Mouse (Mus musculus) intestine, embryonic 16.5 days (tissue): Measurements from ENCODE around the gene Dusp7. TPM values are rescaled to one million over a fixed set of nuclear protein-coding genes. Genes with fewer than 3 reads are reported as not detected.

Experiments
- ATAC-seq: fragments of 200-750 bp; cut with Nextera tagmentation; 2 replicates; pipeline ENCODE4 v1.8.0; 2017; ENCODE audit warnings: moderate TSS enrichment, moderate library complexity
- H3K27ac ChIP-seq: fragments of 300-500 bp; sonication (generic); 2 replicates; pipeline ENCODE4 v1.5.1; 2014; ENCODE audit warnings: mild to moderate bottlenecking, low read length
- H3K27me3 ChIP-seq: fragments of 300-500 bp; sonication (generic); replicated peaks from 2 replicates; pipeline ENCODE4 v1.6.1; 2014; ENCODE audit warnings: low read length, control low read depth, mixed read lengths; ENCODE audit not compliant: control insufficient read depth, insufficient read depth
- H3K36me3 ChIP-seq: fragments of 300-500 bp; sonication (generic); 2 replicates; pipeline ENCODE4 v1.6.1; 2014; ENCODE audit warnings: low read length, control low read depth; ENCODE audit not compliant: control insufficient read depth, insufficient read depth
- H3K4me1 ChIP-seq: fragments of 300-500 bp; sonication (generic); 2 replicates; pipeline ENCODE4 v1.6.1; 2014; ENCODE audit warnings: low read length, control low read depth, mixed read lengths; ENCODE audit not compliant: control insufficient read depth, insufficient read depth
- H3K4me2 ChIP-seq: fragments of 300-500 bp; sonication (generic); 2 replicates; pipeline ENCODE4 v1.6.1; 2014; ENCODE audit warnings: low read depth, low read length, control low read depth
- H3K4me3 ChIP-seq: fragments of 300-500 bp; sonication (generic); 2 replicates; pipeline ENCODE4 v1.5.1; 2014; ENCODE audit warnings: mild to moderate bottlenecking, low read length
- H3K9ac ChIP-seq: fragments of 300-500 bp; sonication (generic); 2 replicates; pipeline ENCODE4 v1.6.1; 2014; ENCODE audit warnings: low read depth, low read length
- H3K9me3 ChIP-seq: fragments of 300-500 bp; sonication (generic); 2 replicates; pipeline ENCODE4 v1.6.1; 2016; ENCODE audit warnings: low read length, control low read depth; ENCODE audit not compliant: control insufficient read depth
- WGBS: fragments of 180-500 bp; shearing (Covaris S2); extraction: QIAGEN DNeasy Blood & Tissue Kit; methylation state at CpG from one replicate; pipeline ENCODE4 v1.1.7; 2014; 5-methylcytosine and 5-hydroxymethylcytosine counted together
- polyA plus RNA-seq: library from polyadenylated mRNA; unstranded; fragments of >200 nt; fragmentation: Nextera tagmentation; extraction: Ambion mirVana; gene quantifications from 2 replicates; pipeline ENCODE4 v1.2.1, GENCODE M21; 2015

Gene Dusp7
- polyA plus RNA-seq, 1 experiment from 2014 or later = 6.3 TPM

GRCm38 (mm10) chr9:106371776-106372175 is 3.3 kb downstream of the Dusp7 start:
- Histone ChIP-seq H3K36me3 (peaks cover 12% of the 10 kb centered on the region), H3K27ac (0 out of 2 replicates have a peak overlapping the region, but pooled peaks have one; percentile 35), H3K4me3 (no peak overlapping the region), H3K4me2 (peak overlapping the region; percentile 18), H3K9ac (peak overlapping the region; percentile 14; the same call in 1 of the 2 replicates), H3K9me3 (no peaks in the 10 kb centered on the region), H3K27me3 (no peaks in the 10 kb centered on the region), H3K4me1 (peaks cover 25% of the 10 kb centered on the region)
- 30% methylated on average over 6 of the region's 6 CpGs for WGBS
- ATAC-seq = no peak

DNA sequence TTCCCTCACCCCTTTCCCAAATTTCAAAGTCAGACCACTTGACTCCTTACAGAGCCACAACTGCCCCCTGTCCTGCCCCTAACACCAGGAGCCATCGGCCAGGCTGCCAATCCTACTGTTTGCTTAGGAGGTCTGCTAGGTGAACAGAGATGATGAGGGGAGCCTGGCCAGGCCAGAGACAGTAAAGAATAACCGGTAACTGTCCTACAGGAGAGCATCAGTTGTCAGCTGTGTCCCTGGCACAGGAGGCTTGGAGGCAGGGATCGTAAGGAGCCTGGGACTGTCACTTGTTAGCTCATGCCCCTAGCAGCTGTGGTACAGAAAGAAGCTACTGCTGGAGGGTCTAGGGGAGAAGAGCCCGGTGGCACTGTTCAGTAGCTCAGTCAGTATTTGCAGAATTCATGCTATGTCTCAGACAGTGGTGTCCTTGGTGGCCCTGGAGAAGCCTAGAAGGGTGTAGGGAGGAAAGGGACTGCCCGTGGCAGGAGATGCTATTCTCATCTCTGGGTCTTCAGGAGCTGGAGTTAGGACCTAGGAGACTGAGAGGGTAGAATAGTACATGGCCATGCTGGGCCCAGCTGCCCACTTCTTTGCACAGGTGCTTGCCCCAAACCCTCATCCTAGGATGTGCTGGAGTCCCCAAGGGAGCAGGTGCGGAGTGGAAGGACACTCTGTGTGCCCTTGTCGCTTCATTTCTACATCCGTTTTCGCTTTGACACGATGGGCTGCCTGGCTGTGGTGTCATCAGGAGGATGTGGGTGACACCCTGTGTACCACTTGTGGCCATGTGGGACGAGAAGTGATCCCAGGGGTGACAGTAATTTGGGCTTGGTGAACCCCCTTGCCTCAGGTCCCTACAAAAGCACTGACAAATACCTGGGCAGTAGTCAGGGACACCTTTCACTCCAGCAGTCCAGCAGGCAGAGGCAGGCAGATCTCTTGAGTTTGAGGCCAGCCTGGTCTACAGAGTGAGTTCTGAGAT is 4.3 kb downstream of the Dusp7 start:
- H3K4me2 ChIP-seq = peak overlapping the region; percentile 18; the same call in 1 of the 2 replicates
- no peak overlapping the region for H3K4me3 ChIP-seq
- H3K27me3 ChIP-seq = no peaks in the 10 kb centered on the region
- 89% methylated on average over 11 of the region's 11 CpGs for WGBS
- H3K27ac ChIP-seq = no peak overlapping the region
- peaks cover 19% of the 10 kb centered on the region for H3K4me1 ChIP-seq
- no peak for ATAC-seq
- H3K9ac ChIP-seq = peak overlapping the region; percentile 32; the same call in 1 of the 2 replicates
- no peaks in the 10 kb centered on the region for H3K9me3 ChIP-seq
- H3K36me3 ChIP-seq = peaks cover 15% of the 10 kb centered on the region

DNA sequence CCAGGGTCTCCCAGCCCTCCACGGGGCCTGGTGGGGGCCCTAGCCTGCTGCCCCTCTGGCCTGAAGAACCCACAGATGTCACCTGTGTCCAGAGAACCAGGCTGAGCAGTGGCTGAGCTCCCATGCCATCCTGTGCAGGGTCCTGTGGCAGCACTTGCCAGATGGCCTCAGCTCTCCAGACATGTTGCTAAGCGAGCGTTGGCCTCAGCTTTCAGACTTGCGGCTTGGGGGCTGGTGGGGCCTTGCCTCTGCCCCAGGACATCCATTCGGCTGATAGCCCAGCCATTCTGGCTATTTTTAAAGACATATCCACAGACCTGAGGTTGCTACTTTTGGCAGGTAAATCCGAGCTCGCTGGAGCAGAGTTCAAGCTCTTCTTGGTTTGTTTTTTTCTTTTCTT is 5.5 kb downstream of the Dusp7 start:
- H3K9me3 ChIP-seq = no peaks in the 10 kb centered on the region
- H3K36me3 ChIP-seq = peaks cover 15% of the 10 kb centered on the region
- no peak for ATAC-seq
- no peak overlapping the region for H3K4me2 ChIP-seq
- WGBS = 86% methylated on average over 7 of the region's 7 CpGs
- H3K4me3 ChIP-seq = no peak overlapping the region
- peaks cover 19% of the 10 kb centered on the region for H3K4me1 ChIP-seq
- H3K9ac ChIP-seq = no peak overlapping the region
- H3K27ac ChIP-seq = no peak overlapping the region
- H3K27me3 ChIP-seq = no peaks in the 10 kb centered on the region

- Histone ChIP-seq H3K4me1 (peaks cover 2% of the 10 kb centered on the region), H3K36me3 (peaks cover 15% of the 10 kb centered on the region), H3K27me3 (no peaks in the 10 kb centered on the region), H3K4me3 (no peak overlapping the region), H3K9me3 (no peaks in the 10 kb centered on the region), H3K27ac (no peak overlapping the region), H3K4me2 (no peak overlapping the region), H3K9ac (no peak overlapping the region)
- WGBS = 91% methylated on average over 8 of the region's 8 CpGs
- no peak for ATAC-seq
Observed at GRCm38 (mm10) chr9:106377247-106377646, 8.8 kb downstream of the Dusp7 start.

- Histone ChIP-seq H3K36me3 (peaks cover 12% of the 10 kb centered on the region), H3K27ac (no peak overlapping the region), H3K9ac (no peak overlapping the region), H3K27me3 (no peaks in the 10 kb centered on the region), H3K4me1 (no peaks in the 10 kb centered on the region; the same call in 1 of the 2 replicates), H3K4me3 (no peak overlapping the region), H3K9me3 (no peaks in the 10 kb centered on the region), H3K4me2 (no peak overlapping the region)
- WGBS = 78% methylated on average over 3 of the region's 3 CpGs
- no peak for ATAC-seq
Observed at GRCm38 (mm10) chr9:106378045-106378444, 9.6 kb downstream of the Dusp7 start.

DNA sequence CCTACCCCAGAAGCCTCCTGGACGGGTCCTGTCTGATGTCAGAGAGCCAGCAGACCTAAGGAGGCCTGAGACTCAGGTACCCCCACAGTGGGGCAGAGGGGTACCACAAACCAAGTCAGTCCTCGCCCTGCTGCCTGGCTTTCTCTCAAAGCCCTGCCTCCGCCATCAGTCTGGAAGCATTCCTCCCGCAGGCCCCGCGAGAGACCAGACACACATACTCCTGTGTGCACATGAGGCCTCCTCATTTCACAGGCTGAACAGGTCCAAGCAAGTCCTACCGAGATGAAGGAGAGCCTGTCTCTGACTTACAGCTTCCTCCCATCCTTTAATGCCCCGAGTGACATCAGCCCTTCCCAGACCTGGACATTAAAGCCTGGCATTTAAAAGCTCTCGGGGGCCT is 10.3 kb downstream of the Dusp7 start:
- 69% methylated on average over 9 of the region's 9 CpGs for WGBS
- peaks cover 7% of the 10 kb centered on the region for H3K36me3 ChIP-seq
- H3K27me3 ChIP-seq = no peaks in the 10 kb centered on the region
- H3K4me1 ChIP-seq = no peaks in the 10 kb centered on the region
- H3K9me3 ChIP-seq = no peaks in the 10 kb centered on the region
- H3K4me3 ChIP-seq = no peak overlapping the region
- H3K4me2 ChIP-seq = no peak overlapping the region
- ATAC-seq = no peak
- no peak overlapping the region for H3K9ac ChIP-seq
- H3K27ac ChIP-seq = no peak overlapping the region

- WGBS = 85% methylated on average over 12 of the region's 12 CpGs
- no peak overlapping the region for H3K4me3 ChIP-seq
- H3K4me2 ChIP-seq = no peak overlapping the region
- H3K27ac ChIP-seq = no peak overlapping the region
- 0 out of 2 replicates have a peak overlapping the region, but pooled peaks have one; percentile 12 for H3K9ac ChIP-seq
- no peaks in the 10 kb centered on the region for H3K4me1 ChIP-seq
- ATAC-seq = no peak
- H3K27me3 ChIP-seq = no peaks in the 10 kb centered on the region
- H3K9me3 ChIP-seq = no peaks in the 10 kb centered on the region
- H3K36me3 ChIP-seq = no peaks in the 10 kb centered on the region
Observed at GRCm38 (mm10) chr9:106386181-106386864, 17.9 kb downstream of the Dusp7 start.

- Histone ChIP-seq H3K36me3 (no peaks in the 10 kb centered on the region), H3K27ac (no peak overlapping the region), H3K9me3 (no peaks in the 10 kb centered on the region), H3K4me1 (peaks cover 13% of the 10 kb centered on the region), H3K9ac (no peak overlapping the region), H3K4me2 (no peak overlapping the region), H3K4me3 (no peak overlapping the region), H3K27me3 (no peaks in the 10 kb centered on the region)
- peak; percentile 17; the same call in 1 of the 2 replicates for ATAC-seq
- 59% methylated on average over 11 of the region's 11 CpGs for WGBS
Observed at GRCm38 (mm10) chr9:106392828-106393527, 24.5 kb downstream of the Dusp7 start.

DNA sequence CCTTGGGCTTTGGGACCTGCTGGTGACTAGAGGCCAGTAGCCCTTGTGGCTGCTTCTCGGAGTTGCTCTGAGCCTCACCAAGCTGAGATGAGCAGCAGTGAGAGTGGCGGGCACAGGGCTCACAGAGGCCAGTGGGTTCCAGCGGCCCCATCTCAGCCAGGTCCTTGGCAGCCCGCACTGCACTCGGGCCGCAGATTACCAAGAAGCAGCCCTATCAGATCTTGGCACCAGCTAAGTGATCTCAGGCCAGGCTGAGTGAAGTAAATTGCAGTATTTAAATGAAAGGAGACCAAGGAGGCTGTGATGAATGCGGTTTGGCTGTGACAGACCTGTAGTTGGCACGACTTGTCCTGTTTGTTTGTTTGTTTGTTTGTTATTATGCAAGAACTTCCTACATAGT is 25.1 kb downstream of the Dusp7 start:
- peaks cover 13% of the 10 kb centered on the region for H3K4me1 ChIP-seq
- H3K4me2 ChIP-seq = no peak overlapping the region
- no peak overlapping the region for H3K4me3 ChIP-seq
- no peaks in the 10 kb centered on the region for H3K36me3 ChIP-seq
- H3K9me3 ChIP-seq = no peaks in the 10 kb centered on the region
- WGBS = 90% methylated on average over 8 of the region's 8 CpGs
- no peak overlapping the region for H3K27ac ChIP-seq
- H3K9ac ChIP-seq = no peak overlapping the region
- no peaks in the 10 kb centered on the region for H3K27me3 ChIP-seq
- no peak for ATAC-seq
